Mouse (Mus musculus) CH12.LX (cell line): ENCODE results near the gene Klhl12. TPM values are rescaled to one million over a fixed set of nuclear protein-coding genes. Genes with fewer than 3 reads are reported as not detected.

Experiments
- DNase-seq: peaks from one replicate; pipeline ENCODE4 v3.0.0-alpha.2; 2013; ENCODE audit errors: extremely low read depth
- H3K27ac ChIP-seq: 2 replicates; pipeline ENCODE4 v1.5.1; 2012; ENCODE audit warnings: low read depth, mild to moderate bottlenecking, control low read depth, moderate library complexity; ENCODE audit not compliant: insufficient read depth
- H3K27me3 ChIP-seq: replicated peaks from 2 replicates; pipeline ENCODE3; 2012; ENCODE audit warnings: inconsistent platforms
- H3K36me3 ChIP-seq, 2 experiments: replicated peaks in 1 of 2; 2 replicates each; pipeline versions ENCODE3 to v1.6.1; 2012; ENCODE audit warnings: inconsistent platforms in 1 of 2, low read length in 1 of 2, mild to moderate bottlenecking in 1 of 2, mixed read lengths in 1 of 2, moderate library complexity in 1 of 2; ENCODE audit not compliant: control insufficient read depth in 1 of 2, insufficient read depth in 1 of 2
- H3K4me1 ChIP-seq, 2 experiments: 2 replicates each; pipeline ENCODE4 v1.6.1; 2012; ENCODE audit warnings: inconsistent platforms in 1 of 2, moderate library complexity in 1 of 2; ENCODE audit not compliant: insufficient read depth in 2 of 2, control insufficient read depth in 1 of 2
- H3K4me2 ChIP-seq: 2 replicates; pipeline ENCODE4 v1.6.1; 2012; ENCODE audit warnings: low read depth, mild to moderate bottlenecking, control low read depth; ENCODE audit not compliant: poor library complexity, insufficient read depth, severe bottlenecking
- H3K4me3 ChIP-seq, 3 experiments: fragments of 150-350 bp in 1 of 3; sonication (generic) in 1 of 3; replicated peaks in 1 of 3; 2 replicates each; pipeline versions ENCODE3 to v1.5.1; 2011 to 2012; ENCODE audit warnings: low read depth in 2 of 3, low read length in 2 of 3, mild to moderate bottlenecking in 2 of 3, moderate library complexity in 2 of 3, control low read depth in 1 of 3, improper control_type of control experiment in 1 of 3, inconsistent platforms in 1 of 3, mixed read lengths in 1 of 3; ENCODE audit not compliant: poor library complexity in 1 of 3
- H3K79me2 ChIP-seq: replicated peaks from 2 replicates; pipeline ENCODE4 v1.6.1; 2012; ENCODE audit warnings: mild to moderate bottlenecking, moderate library complexity; ENCODE audit not compliant: control insufficient read depth, poor library complexity, insufficient read depth, severe bottlenecking; ENCODE audit errors: extremely low read depth
- H3K9ac ChIP-seq: 2 replicates; pipeline ENCODE4 v1.6.1; 2012; ENCODE audit warnings: low read depth, mild to moderate bottlenecking, control low read depth, moderate library complexity; ENCODE audit not compliant: insufficient read depth
- H3K9me3 ChIP-seq: replicated peaks from 2 replicates; pipeline ENCODE3; 2012; ENCODE audit warnings: low read length, inconsistent platforms, mixed read lengths
- BHLHE40 ChIP-seq: IDR thresholded peaks from 2 replicates; pipeline ENCODE4 v1.6.1; 2011; ENCODE audit warnings: mild to moderate bottlenecking, low read depth, low read length, improper control_type of control experiment
- CHD1 ChIP-seq: IDR thresholded peaks from 2 replicates; pipeline ENCODE4 v1.6.1; 2012; ENCODE audit warnings: low read depth, low read length, improper control_type of control experiment, inconsistent platforms
- CHD2 ChIP-seq: IDR thresholded peaks from 2 replicates; pipeline ENCODE4 v1.6.1; 2011; ENCODE audit warnings: low read length, improper control_type of control experiment
- CTCF ChIP-seq, 2 experiments: IDR thresholded peaks in 1 of 2; conservative IDR thresholded peaks in 1 of 2; 2 replicates each; pipeline ENCODE4 v1.5.1; 2011 to 2012; ENCODE audit warnings: low read depth in 2 of 2, low read length in 2 of 2, improper control_type of control experiment in 1 of 2, inconsistent platforms in 1 of 2, mild to moderate bottlenecking in 1 of 2, moderate library complexity in 1 of 2
- ELF1 ChIP-seq: IDR thresholded peaks from 2 replicates; pipeline ENCODE4 v1.6.1; 2014; ENCODE audit warnings: low read depth, mild to moderate bottlenecking, inconsistent platforms, low read length, improper control_type of control experiment
- EP300 ChIP-seq: IDR thresholded peaks from 2 replicates; pipeline ENCODE4 v1.6.1; 2011; ENCODE audit warnings: low read length, improper control_type of control experiment
- ETS1 ChIP-seq: conservative IDR thresholded peaks from 2 replicates; pipeline ENCODE4 v1.6.1; 2012; ENCODE audit warnings: low read depth, mild to moderate bottlenecking, inconsistent platforms, low read length, improper control_type of control experiment, moderate library complexity
- HCFC1 ChIP-seq: IDR thresholded peaks from 2 replicates; pipeline ENCODE4 v1.6.1; 2012; ENCODE audit warnings: low read depth, mild to moderate bottlenecking, inconsistent platforms, low read length, improper control_type of control experiment
- IRF4 ChIP-seq: IDR thresholded peaks from 2 replicates; pipeline ENCODE4 v1.6.1; 2014; ENCODE audit warnings: low read depth, mild to moderate bottlenecking, inconsistent platforms, low read length, improper control_type of control experiment
- JUN ChIP-seq: IDR thresholded peaks from 2 replicates; pipeline ENCODE4 v1.6.1; 2011; ENCODE audit warnings: low read depth, mild to moderate bottlenecking, low read length, improper control_type of control experiment, moderate library complexity; ENCODE audit not compliant: insufficient read depth
- JUND ChIP-seq: conservative IDR thresholded peaks from 2 replicates; pipeline ENCODE4 v1.6.1; 2011; ENCODE audit warnings: low read depth, low read length, improper control_type of control experiment
- KAT2A ChIP-seq: IDR thresholded peaks from 2 replicates; pipeline ENCODE4 v1.6.1; 2012; ENCODE audit warnings: low read length, improper control_type of control experiment, inconsistent platforms; ENCODE audit not compliant: insufficient replicate concordance
- MAFK ChIP-seq: IDR thresholded peaks from 2 replicates; pipeline ENCODE4 v1.6.1; 2011; ENCODE audit warnings: low read length, improper control_type of control experiment; ENCODE audit not compliant: insufficient replicate concordance
- MAZ ChIP-seq: IDR thresholded peaks from 2 replicates; pipeline ENCODE4 v1.6.1; 2012; ENCODE audit warnings: low read depth, mild to moderate bottlenecking, inconsistent platforms, low read length, improper control_type of control experiment, moderate library complexity
- MEF2A ChIP-seq: IDR thresholded peaks from 2 replicates; pipeline ENCODE4 v1.6.1; 2014; ENCODE audit warnings: low read depth, mild to moderate bottlenecking, inconsistent platforms, low read length, improper control_type of control experiment, borderline replicate concordance
- MXI1 ChIP-seq: IDR thresholded peaks from 2 replicates; pipeline ENCODE4 v1.6.1; 2011; ENCODE audit warnings: mild to moderate bottlenecking, low read depth, low read length, improper control_type of control experiment
- NELFE ChIP-seq: IDR thresholded peaks from 2 replicates; pipeline ENCODE4 v1.6.1; 2011; ENCODE audit warnings: low read depth, low read length, improper control_type of control experiment
- PAX5 ChIP-seq: IDR thresholded peaks from 2 replicates; pipeline ENCODE4 v1.6.1; 2012; ENCODE audit warnings: low read length, inconsistent platforms, mixed read lengths
- POLR2A ChIP-seq: IDR thresholded peaks from 2 replicates; pipeline ENCODE4 v1.6.1; 2011; ENCODE audit warnings: low read depth, mild to moderate bottlenecking, improper control_type of control experiment, low read length
- RCOR1 ChIP-seq: conservative IDR thresholded peaks from 2 replicates; pipeline ENCODE4 v1.6.1; 2012; ENCODE audit warnings: low read depth, mild to moderate bottlenecking, inconsistent platforms, low read length, improper control_type of control experiment
- SMC3 ChIP-seq: IDR thresholded peaks from 2 replicates; pipeline ENCODE4 v1.6.1; 2011; ENCODE audit warnings: low read depth, low read length, improper control_type of control experiment
- TBP ChIP-seq: conservative IDR thresholded peaks from 2 replicates; pipeline ENCODE4 v1.6.1; 2011; ENCODE audit warnings: low read depth, low read length, improper control_type of control experiment
- TCF12 ChIP-seq: IDR thresholded peaks from 2 replicates; pipeline ENCODE4 v1.6.1; 2014; ENCODE audit warnings: low read depth, mild to moderate bottlenecking, inconsistent platforms, low read length, improper control_type of control experiment
- UBTF ChIP-seq: IDR thresholded peaks from 2 replicates; pipeline ENCODE4 v1.6.1; 2012; ENCODE audit warnings: low read depth, mild to moderate bottlenecking, inconsistent platforms, low read length, improper control_type of control experiment, moderate library complexity
- USF2 ChIP-seq: conservative IDR thresholded peaks from 2 replicates; pipeline ENCODE4 v1.6.1; 2011; ENCODE audit warnings: low read depth, low read length, improper control_type of control experiment
- ZMIZ1 ChIP-seq: IDR thresholded peaks from 2 replicates; pipeline ENCODE4 v1.6.1; 2012; ENCODE audit warnings: low read depth, mild to moderate bottlenecking, inconsistent platforms, low read length, improper control_type of control experiment
- dilution Hi-C: fragments of 300-500 bp; cut with MboI; formaldehyde crosslinking; loops from 2 replicates; pipeline ENCODE4 v1.14.3; 2020; ENCODE audit warnings: low sequenced_read_pairs; ENCODE audit not compliant: extremely low pct_unique_long_range_greater_than_20kb, extremely low pct_ligation_motif_present
- in situ Hi-C: fragments of 300-500 bp; cut with MboI; formaldehyde crosslinking; loops from 3 replicates; pipeline ENCODE4 v1.14.3; 2019; ENCODE audit warnings: low sequenced_read_pairs, low pct_ligation_motif_present, low pct_unique_long_range_greater_than_20kb, mixed read lengths
- polyA plus RNA-seq: library from polyadenylated mRNA; unstranded; fragments of >175 nt; gene quantifications from 2 replicates; pipeline ENCODE4 v1.2.1, GENCODE M21; 2012; ENCODE audit warnings: low read depth; ENCODE audit not compliant: insufficient read length
- total RNA-seq, 2 experiments: library from RNA; depleted of rRNA; stranded (reverse); fragments of 300-350 nt in 1 of 2; fragments of >200 nt in 1 of 2; gene quantifications; 2 replicates each; pipeline ENCODE4 v1.2.3; 2012 to 2014

Klhl12 gene
- total and polyA plus RNA-seq, 3 experiments, result 17.6 to 20.8 (median 19.1) TPM

DNA sequence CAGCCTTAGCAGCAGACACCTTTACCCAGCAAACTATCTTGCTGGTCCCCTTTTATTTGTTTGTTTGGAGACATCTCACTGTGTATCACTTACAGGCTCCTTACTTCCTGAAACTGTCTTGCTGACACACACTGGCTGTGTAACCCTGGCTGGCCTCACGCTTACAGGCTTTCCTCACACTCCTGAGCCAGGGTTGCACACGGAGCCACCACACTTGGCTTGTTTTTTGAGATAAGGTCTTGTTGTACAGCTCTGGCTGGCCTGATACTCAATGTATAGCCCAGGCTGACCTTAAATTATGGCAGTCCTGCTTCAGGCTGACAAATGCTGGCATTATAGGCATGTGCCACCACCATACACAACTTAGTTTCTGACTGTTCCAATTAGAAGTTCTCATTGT lies 29.3 kb downstream of the Klhl12 start:
- TF ChIP-seq PAX5, result no peak
- no peak for TF ChIP-seq ZMIZ1
- no peak for TF ChIP-seq JUND
- no peak for TF ChIP-seq KAT2A
- no peak for TF ChIP-seq ELF1
- no peak for TF ChIP-seq MAFK
- TF ChIP-seq RCOR1, result no peak
- TF ChIP-seq CHD1, result no peak
- TF ChIP-seq TBP, result no peak
- no peak for TF ChIP-seq CTCF (conservative IDR thresholded peaks at IDR 0.05 in 1 of 2, IDR thresholded peaks at IDR 0.05 in 1 of 2; ENCODE audit: low read depth in 2 of 2, low read length in 2 of 2)
- TF ChIP-seq EP300, result no peak
- TF ChIP-seq ETS1, result no peak
- no peak for TF ChIP-seq HCFC1
- no peak for TF ChIP-seq IRF4
- TF ChIP-seq MAZ, result no peak
- TF ChIP-seq SMC3, result no peak

GRCm38 (mm10) chr1:134490903-134491801 lies 35.8 kb downstream of the Klhl12 start:
- no peak for DNase-seq
- TF ChIP-seq POLR2A (no peak), USF2 (no peak), ELF1 (no peak), BHLHE40 (no peak), ZMIZ1 (no peak), CHD1 (no peak), MXI1 (no peak), UBTF (no peak), MAFK (no peak), SMC3 (no peak), JUN (no peak), TCF12 (no peak), JUND (no peak), TBP (no peak), MEF2A (no peak), CHD2 (no peak), NELFE (no peak)
- no peaks in the 10 kb centered on the region for H3K27me3 ChIP-seq
- H3K4me2 ChIP-seq, result no peak overlapping the region
- no peak overlapping the region for H3K27ac ChIP-seq
- dilution Hi-C loops, result no loop called here
- H3K4me1 ChIP-seq, result peaks cover 4 to 14% of the 10 kb centered on the region in 2 experiments
- in situ Hi-C loops, result no loop called here
- H3K79me2 ChIP-seq, result peaks cover 8% of the 10 kb centered on the region
- no peak overlapping the region for H3K9ac ChIP-seq
- H3K4me3 ChIP-seq, result no peak overlapping the region
- H3K36me3 ChIP-seq, result peaks cover 28 to 50% of the 10 kb centered on the region in 2 experiments
- no peaks in the 10 kb centered on the region for H3K9me3 ChIP-seq

More for the DNA sequence above, 29.3 kb downstream of the Klhl12 start:
- Histone ChIP-seq H3K4me3 (no peak overlapping the region), H3K36me3 (peaks cover 45 to 78% of the 10 kb centered on the region in 2 experiments), H3K9ac (no peak overlapping the region), H3K27ac (no peak overlapping the region), H3K27me3 (no peaks in the 10 kb centered on the region), H3K4me1 (no peaks in the 10 kb centered on the region), H3K4me2 (no peak overlapping the region), H3K79me2 (no peaks in the 10 kb centered on the region), H3K9me3 (no peaks in the 10 kb centered on the region)
- no peak for DNase-seq
- dilution Hi-C loops, result no loop called here
- in situ Hi-C loops, result no loop called here
